Mouse (Mus musculus) skeletal muscle tissue, adult 2 months (tissue): Measurements from ENCODE around the gene Prokr1.
"Not testable (repeated sequence)": the region's sequence is repeated elsewhere in the genome, so short reads cannot be mapped to it uniquely, and the experiment has no call there.

Experiments used
- DNase-seq: peaks from one replicate; pipeline ENCODE4 v3.0.0-alpha.2; 2012; ENCODE audit warnings: low read depth, low spot score

Gene Prokr1

DNA sequence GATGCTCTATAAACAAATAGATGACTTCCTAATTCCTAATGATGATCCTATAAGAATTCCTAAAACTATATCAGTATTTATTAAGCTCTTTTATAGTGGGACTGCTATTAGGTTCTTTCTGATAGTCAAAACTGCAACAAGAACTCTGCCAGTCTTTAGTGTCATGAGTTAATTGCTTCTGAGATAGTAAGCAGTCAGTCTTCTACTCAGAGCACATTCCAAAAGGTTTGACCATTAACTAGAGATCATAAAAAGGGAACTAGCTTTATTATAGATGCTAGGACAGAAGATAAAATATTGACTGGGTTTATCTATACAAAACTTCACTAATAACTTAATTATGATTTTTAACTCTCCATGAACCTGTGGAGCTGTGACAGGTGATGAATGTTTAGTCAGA, 18.7 kb downstream of the Prokr1 start:
- DNase-seq, result not testable (repeated sequence)

DNA sequence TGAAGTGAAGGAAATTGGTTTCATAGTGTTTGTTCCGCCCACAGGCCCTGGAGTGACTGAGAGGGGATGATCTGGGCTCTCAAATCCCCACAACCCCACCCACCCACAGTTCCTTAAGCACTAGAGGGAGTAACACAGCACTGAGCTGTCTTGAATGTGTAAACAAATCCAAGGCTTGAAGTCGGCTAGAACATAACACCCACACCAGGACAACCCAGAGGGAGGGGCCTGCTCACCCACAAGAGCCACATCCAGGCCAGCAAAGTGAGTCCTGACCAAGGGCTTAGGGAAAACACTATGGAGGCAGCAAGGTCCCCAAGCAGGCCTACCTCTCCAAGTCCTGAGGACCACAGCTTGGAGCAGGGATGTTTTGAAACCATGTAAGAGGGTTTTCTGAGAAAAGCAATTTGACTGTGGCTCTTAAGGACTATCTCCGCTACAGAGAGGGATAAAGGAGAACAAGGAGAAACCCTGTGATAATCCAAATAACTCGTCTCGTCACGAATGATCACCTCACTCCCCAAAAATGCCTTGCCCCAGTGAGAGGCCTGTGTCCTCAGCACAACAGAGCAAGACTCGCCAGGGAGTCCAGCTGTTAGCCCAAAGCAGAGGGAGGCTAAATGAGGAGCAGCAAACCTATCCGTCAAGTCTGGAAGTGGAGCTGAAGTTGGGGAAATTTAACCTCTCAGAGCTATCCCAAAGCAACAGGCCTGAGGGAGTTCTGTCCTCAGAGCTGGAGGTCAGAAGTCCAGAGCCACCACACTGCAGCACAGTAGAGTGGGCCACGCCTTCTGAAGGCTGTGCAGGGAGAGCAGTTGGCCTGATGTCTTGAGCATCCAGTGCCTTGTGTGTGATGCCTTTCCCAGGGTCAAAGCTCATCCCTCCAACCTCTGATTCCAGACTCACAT, 22.6 kb downstream of the Prokr1 start:
- peak; percentile 72 for DNase-seq

DNA sequence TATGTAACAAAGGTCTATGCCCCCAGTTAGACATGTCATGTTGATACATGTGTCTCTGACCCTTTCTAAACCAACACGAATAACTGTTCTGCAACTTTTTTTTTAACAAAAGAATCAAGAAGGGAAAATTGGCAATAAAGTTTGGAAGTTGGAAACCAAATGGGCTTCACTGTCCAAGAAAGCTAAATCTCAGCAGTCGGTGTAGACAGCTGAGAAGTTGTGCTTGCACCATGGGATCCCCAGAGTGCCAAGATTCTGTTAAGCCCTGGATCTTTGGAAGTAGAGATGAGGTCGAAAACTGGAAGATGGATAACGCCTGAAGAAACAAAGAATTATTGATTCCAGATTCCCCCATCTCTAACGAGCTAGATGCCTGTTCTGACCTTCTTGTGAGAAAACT, 25.4 kb downstream of the Prokr1 start:
- DNase-seq, result peak; percentile 82

DNA sequence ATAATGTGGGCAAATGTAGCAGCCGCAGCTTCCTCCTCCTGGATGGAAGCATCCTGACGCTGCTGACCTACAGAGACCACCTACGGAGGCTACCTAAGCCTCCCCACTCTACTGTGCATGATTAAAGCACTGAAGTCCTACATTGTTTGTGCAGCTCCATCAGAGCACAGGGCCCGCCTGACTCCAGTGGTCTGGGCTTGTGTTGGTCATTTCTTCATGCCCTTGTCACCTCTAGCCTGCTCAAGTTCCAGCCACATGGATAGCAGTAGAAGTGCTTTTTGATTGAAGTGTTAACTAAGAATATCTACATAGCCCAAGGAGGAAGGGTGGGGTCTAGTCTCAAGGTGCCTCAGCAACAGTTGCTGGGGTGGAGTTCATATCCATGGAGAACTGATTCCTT, 26.2 kb downstream of the Prokr1 start:
- DNase-seq, result no peak

DNA sequence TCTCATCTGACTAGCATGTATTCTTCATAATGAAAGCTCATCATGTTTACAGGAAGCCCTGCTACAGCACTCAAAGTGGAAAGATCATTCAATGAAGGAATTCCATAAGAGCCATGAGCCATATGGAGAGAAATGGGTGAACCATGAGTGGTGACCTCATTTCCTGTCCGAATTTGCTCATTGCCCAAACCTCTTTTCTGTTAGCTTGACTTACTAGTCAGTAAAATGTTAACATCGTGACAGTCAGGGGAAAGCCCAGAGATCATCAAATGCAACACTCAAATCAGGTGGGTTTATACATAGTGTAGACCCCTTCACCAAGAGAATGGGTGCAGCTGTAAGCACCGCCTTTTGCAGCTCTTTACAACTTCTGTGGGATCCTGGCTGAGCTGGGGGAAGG, 36.8 kb downstream of the Prokr1 start:
- DNase-seq, result no peak

DNA sequence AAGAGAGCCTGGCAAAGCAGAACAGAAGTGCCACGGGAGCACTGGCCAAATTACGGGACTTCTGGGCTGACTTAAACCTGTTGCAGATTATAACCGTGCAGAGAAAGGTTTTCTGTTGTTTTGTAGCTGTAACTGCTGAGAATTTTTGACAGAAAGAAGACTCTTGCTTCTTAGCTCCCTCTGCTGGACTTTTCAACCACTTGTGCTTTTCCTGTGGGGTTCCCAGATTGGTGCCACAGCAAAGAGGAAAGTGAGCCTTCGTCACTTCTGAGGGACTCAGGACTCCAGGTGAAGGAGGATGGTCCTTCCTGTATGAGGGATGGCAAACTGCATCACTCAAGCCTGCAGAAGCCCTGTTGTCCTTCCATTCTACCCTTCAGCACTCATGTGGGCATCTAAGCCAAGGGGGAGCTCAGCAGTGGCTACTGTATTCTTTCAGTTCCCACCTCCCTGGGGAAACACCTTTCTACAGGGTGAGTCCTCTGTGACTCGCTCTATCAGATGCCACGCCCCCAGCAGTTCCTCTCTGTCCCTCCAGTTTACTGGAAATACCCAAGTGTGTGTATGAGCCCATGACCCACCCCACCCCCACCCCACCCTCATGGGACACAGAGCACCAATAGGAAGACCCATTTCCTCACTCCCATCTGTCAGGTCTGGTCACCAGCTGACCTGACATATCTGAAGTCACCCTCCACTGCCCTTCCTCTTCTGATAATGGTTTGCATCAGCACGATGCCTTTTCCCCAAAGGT, 38.3 kb downstream of the Prokr1 start:
- DNase-seq, result peak; percentile 18

DNA sequence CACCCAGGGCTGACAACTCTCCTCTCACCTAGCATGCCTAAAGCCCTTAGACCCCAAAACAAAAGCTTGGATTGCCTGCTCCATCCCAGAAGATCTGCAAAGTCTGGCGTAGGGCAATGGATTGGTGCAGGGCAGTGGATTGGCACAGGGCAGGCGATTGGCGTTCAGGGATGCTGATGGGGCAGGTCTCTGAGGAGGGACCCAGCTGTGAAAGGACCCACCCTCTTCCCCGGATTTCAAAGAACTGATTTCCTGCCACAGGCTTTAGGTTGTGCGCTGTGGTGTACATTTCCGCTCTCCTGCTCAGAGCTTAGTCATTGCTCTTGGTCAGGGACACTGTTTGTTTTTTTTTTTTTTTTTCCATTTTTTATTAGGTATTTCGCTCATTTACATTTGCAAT, 42.7 kb downstream of the Prokr1 start:
- DNase-seq, result no peak

DNA sequence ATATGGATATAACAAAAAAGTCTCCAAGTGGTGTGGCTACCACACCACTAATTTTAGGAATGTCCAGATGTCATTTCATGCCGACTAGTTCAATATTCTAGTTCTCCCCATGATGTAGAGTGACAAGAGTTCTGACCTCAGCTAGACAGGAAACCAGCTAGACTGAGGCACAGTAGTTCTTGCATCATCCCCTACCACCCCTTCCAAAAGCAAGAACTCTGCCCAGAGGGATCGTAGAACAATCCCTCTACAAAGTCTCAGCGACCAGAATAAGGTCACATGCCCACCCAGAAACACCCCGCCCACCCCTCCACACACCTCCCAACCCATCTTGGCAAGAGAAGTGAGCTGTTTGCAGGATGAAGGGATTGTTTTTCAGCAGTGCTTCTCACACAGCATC, 43.1 kb downstream of the Prokr1 start:
- no peak for DNase-seq

DNA sequence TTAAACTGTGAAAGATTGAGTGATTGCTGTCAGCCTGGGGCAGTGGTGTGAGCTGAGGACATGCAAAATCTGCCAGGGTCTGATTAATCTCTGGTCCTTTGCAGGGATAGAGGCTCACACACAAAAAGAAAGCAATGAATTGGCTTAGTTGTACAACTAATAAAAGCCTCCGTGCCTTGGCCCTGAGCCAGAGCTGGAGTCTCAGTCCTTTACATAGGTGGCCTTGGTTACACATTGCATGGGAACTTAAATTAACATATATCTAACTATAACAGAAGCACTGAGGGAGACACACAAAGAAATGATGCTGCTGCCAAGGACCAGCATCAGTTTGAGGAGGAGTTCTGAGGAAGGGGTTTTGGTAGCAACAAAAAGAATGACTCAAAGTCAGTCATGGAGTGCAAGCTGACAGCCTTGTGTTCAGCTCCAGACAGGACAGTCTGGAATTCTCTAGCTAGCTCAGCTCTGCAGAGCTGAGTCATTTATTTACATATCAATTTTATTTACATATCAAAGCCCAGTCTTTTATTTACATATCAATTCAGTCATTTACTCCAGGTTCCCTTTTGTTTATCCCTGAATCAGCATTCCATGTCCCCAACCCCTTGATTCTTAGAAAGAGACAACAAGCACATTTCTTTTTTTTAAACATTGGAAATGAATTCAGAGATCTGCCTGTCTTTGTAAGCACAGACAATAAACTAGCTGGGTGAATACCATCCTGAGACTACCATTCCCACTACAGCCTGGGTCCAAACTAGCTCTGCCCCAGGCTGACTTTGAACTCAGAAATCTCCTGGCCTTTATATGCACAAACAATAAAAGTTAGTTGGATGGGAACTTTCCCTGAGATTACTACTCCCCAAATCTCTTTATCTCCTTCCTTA, 45.0 kb downstream of the Prokr1 start:
- no peak for DNase-seq

DNA sequence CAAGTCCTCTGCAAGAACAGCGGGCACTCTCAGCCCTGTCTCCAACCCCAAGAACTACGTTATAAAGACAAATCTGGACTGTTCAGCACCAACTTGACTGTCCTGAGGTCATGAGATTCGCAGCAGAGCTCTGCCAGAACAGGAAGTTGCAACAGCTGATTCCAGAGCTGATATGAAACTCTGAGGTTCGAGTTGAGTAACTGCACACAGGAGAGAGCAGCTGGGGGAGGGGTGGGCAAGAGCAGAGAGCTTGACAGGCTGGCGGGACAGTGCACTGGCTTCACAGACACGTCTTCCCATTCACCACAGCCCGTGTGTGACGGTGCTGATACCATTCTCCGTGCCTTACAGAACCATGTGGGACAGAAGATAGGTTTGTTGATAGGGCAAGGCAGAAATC, 48.5 kb downstream of the Prokr1 start:
- peak; percentile 64 for DNase-seq

DNA sequence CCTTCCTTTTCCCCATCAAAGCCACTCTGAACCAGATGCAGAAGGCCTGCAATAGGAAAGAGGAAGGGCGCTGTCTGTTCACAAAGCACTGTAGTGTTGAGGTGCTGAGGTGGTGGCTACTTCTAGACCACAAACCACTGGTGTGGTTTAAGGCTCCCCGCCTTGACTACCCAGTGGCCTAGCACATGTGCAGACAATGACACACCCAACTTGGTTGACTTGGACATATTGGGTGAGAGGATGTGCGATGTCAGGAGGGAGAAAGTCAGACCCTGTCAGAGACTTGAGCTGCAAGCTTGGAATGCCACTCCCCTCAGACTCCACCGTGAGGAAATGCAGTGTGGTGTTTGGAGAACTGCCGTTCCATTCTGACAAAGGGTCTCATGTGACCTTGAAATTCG, 49.4 kb downstream of the Prokr1 start:
- DNase-seq, result peak; percentile 50

DNA sequence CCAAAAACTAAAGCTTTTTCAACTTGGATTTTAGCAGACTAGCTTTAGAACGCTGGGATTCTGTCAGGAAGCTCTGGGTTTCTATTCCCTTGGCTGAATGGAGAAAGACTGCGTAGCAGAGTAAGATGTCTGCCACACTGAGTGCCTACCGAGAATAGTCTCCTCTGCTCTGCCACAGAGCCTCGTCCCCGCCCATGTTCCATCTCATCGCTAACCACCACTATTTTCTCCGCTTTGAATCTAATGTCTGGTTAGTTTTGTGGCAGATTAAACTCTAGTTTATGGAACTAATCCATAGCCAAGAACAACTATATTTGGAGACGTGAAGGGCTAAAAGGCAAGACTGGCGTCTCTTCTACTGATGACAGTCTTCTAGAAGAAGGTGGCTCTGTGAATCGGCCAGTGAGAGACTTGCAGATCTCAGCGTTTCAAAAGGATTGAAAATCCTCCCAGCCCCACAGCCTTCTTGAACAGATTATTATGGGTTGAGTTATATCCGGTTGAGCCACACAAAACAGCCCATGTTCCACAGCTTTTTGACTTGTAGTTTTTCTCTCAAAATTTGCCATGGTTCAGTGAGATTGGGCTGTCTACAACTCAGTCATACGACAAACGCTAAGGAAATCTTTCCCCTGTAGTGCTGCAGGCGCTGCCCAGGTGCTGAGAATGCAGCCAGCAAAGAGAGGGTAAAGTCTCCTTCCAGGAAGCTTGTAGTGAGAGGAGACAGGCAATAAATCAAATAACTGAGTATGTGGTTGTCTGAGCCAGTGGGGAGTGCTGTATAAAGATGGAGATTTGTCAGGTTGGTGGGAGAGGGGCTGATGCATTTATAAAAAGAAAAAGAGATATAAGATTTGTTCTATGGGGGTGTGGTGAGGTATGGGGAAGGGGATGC, 51.9 kb downstream of the Prokr1 start:
- no peak for DNase-seq

DNA sequence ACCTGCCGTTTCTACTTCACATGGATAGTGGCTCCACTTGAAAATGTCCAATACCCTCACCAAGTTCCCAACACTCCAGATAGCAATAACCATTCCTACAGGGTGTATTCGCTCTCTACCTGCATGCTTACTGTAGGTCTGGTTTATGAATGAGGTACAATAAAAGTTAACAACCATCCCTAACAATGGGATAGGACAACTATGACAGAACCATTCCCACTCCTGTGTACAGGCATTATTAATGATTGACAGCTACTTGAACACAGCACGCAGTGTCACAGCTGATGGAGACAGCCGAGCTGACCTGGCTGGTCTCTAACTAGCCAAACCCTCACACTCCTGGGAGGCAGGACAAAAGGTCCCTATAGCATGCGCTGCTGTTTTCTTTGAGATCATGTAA, 52.9 kb downstream of the Prokr1 start:
- no peak for DNase-seq

DNA sequence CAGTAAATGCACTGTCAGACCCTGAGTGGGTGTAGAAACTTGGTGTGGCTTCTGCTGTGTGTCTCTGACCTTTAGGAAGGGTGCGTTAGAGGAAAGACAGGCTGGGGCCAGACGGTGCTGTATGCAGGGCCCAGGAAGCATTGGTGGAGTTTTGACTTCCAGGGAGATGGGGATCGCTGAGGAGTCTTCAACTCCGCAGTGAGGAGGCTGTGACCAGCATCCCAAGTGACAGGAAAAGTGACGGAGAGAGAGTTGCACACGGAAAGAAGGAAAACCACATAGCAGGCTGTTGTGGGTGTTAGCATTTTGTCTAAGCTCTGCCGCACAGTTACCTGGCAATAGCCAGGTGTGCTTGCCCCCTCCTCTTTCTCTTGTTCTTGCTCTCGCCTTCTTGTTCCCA, 54.3 kb downstream of the Prokr1 start:
- no peak for DNase-seq

DNA sequence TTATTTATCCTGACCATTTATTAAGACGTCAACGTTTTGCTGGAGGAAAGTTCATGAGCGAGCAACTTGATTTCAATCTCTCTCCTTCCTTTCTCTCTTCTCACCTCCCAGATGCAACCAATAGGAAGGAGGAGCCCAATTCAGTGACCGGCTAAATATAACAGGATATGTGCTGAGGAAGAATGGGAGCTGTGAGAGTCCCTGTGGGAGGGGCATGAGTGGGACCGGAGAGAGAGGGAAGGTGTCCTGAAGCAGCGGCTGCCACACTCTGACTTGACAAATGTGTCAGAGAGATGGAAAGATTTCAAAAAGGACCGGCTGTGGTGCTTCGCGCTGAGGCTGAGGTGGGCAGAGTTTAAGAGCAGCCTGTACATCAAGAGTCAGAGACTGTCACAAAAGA, 54.9 kb downstream of the Prokr1 start:
- DNase-seq, result no peak

DNA sequence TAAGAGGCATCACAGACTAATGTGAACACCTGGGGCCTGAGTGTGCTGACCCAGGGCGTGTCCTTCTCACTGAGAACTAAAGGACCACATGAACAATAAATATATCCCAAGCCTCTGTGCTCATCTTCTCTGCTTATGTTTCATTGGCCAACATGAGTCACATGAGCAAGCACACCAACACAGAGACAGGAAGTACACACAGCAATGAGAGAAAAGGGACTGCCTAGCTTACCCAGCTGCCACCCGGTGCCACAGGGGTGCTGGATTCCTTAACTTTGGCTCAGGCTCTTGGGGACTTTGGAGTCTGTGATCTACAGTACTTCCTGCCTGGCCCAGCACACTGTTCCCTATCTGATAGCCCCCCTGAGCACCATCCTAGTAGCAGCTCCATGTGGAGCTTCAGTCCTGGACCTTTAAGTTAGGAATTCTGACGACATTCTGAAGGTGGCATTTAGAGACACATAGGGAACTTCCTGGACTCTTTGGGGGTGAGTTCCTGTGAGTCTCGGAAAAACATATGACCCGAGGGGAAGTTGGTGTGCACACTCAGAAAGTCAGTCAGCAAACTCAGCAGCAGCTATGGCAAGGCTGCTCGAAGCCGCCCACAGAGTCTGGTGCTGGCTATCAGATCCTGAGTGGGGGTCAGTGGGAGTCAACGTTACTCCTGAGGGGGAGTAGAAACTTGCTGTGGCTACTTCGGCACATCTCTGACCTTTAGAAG, 55.5 kb downstream of the Prokr1 start:
- DNase-seq, result peak; percentile 10

DNA sequence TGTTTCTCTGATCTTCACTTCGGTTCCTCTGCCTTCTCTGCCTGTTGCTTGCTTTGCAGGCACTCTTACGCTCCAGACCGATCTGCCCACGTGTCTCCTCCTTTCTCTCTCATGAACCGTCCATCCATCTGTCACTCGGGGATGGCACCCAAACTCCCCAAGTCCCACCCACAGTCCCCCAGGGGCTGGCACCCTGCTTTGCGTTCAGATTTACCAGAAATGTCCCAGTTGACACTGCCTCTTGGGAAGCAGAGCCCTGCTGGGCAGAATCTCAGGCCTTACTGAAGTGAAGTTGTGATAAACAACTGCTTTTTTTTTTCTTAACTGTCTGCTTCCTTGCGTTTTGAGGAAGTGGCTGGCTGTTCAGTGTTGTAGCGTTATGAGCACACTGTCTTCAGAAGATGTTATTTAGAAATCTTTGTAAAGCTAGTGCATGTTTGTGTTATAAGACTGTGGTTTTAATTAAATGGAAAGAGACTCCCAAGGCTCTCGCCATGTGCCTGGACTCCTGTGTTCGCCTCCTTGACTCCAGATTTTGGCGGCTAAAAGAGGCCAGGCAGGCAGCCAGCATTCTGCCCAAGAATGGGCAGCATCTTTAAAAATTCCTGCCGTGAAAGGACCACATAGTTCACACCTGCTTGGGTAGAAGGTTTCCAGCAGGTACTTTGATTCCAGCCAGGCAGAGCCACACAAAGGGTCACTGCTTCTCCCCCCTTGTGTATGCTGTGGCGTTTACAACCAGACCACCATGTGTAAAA, 57.4 kb downstream of the Prokr1 start, which contains the start of gene Arhgap25:
Gene Arhgap25, minus strand, starts transcription at position 307 of the 758 bp plus-strand sequence.
- peak; percentile 20 for DNase-seq

DNA sequence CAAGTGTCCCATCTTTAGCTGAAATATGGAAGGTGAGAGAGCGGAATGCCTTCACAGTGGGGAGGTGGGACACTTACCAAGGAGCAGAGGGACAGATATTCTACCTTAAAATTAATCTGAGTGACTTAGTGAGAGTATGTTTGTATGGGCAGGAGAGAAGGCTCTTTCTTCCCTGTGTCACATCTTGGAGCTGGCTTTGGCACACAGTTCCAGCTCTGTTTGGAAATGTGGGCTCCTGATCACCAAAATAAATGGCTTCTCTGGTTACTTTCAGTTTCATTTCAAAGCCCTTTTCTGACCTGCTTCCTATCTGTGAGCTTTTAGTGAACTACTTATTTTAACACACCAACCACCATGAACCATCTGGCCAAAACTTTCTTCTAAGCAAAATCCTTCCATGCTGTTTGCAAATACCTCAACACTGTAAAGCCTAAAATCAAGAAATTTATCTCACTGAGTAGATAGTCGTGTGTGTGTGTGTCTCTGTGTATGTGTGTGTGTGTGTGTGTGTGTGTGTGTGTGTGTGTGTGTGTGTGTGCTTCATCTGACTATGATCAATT, 59.0 kb downstream of the Prokr1 start:
- no peak for DNase-seq

DNA sequence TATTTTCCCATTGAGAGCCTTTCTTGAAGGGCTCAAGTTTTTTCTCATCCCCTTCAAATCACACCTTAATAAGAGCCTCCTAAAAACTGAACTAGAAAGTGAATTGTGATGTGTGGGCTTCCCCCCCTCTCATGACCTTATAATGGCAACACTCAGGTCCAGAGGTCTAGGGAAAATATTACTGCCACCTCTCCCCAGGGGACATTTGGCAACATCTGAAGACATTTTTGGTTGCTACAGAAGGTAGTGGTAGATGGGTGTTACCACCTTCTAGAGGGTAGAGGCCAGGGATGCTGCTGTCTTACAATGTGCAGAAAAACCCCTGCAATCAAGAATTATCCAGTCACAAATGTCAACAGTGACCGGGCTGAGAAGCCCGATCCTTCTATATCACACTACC, 60.2 kb downstream of the Prokr1 start:
- DNase-seq, result no peak
